ENCODE assay signal across 9 mouse cellular contexts in genomic region chr15:98167645-98168621, GRCm38 (mm10). TPM values are rescaled to one million over a fixed set of nuclear protein-coding genes. Genes with fewer than 3 reads are reported as not detected.
DNase-seq lines count a peak whose midpoint lies in the region; ATAC-seq lines count a peak whose summit lies in the region.
"Had no signal": no experiment of that assay in that cellular context is flagged by ENCODE, and none has a peak within 500 bp of the region (broad histone marks: within the 10 kb centered on the region; RNA-seq: fewer than 3 reads in every experiment).

No protein-coding gene starts in this region.

- H3K4me1 ChIP-seq in intestine, embryonic 14.5 days (replicated peaks; ENCODE audit: control insufficient read depth, insufficient read depth, low read length): no peaks in the 10 kb centered on the region; the same call in 1 of the 2 replicates

- H3K9ac ChIP-seq in intestine, embryonic 14.5 days (ENCODE audit: low read length): no peak overlapping the region

- H3K4me2 ChIP-seq in intestine, embryonic 14.5 days (ENCODE audit: low read length): peak overlapping the region; percentile 49

- peak; percentile 83 for DNase-seq in WW6 (ENCODE audit: low read depth, low spot score)
- DNase-seq in cerebellum, postnatal 14 days: peak; percentile 89 to 93
- DNase-seq in frontal cortex, postnatal 36 days (ENCODE audit: low spot score in 2 of 2): peak; percentile 87 to 93
- peak; percentile 77 for DNase-seq in intestine, embryonic 14.5 days (ENCODE audit: low spot score)
- peak; percentile 87 to 93 for DNase-seq in left cerebral cortex, adult 9 months (ENCODE audit: low spot score in 2 of 2)
- DNase-seq in right cerebral cortex, postnatal 36 days (ENCODE audit: low spot score in 2 of 2): peak; percentile 87 to 90

- H3K27ac ChIP-seq in intestine, embryonic 14.5 days (ENCODE audit: low read depth): no peak overlapping the region

- WGBS in intestine, embryonic 14.5 days: 1% methylated on average over 69 of the region's 69 CpGs

- H3K36me3 ChIP-seq in intestine, embryonic 14.5 days (ENCODE audit: control insufficient read depth, insufficient read depth, low read length): no peaks in the 10 kb centered on the region

- peak; percentile 83 for ATAC-seq in intestine, embryonic 14.5 days (replicated peaks; ENCODE audit: low FRiP score, low TSS enrichment, low read depth)
- peak; percentile 7; the same call in 1 of the 2 replicates for ATAC-seq in megakaryocyte-erythroid progenitor cell, adult 5-6 weeks (replicated peaks; ENCODE audit: low FRiP score, low TSS enrichment, poor library complexity, severe bottlenecking)
- no peak for ATAC-seq in erythroblast, adult 5-6 weeks (replicated peaks; ENCODE audit: low FRiP score, poor library complexity, severe bottlenecking)

- peak overlapping the region; percentile 31 for H3K4me3 ChIP-seq in intestine, embryonic 14.5 days (ENCODE audit: low read depth, low read length)

- H3K27me3 ChIP-seq in intestine, embryonic 14.5 days (replicated peaks; ENCODE audit: control insufficient read depth, insufficient read depth, low read length): peaks cover 73% of the 10 kb centered on the region

- H3K9me3 ChIP-seq in intestine, embryonic 14.5 days (ENCODE audit: control insufficient read depth, low read length): no peaks in the 10 kb centered on the region

RNA-seq across cellular contexts. Expression of gene Ccdc184, which starts 1.0 kb away (rescaled TPM):
- polyA plus RNA-seq in intestine, embryonic 14.5 days (2014; fragmentation: Nextera tagmentation; extraction: Ambion mirVana): 1.6 and 2.0 TPM in 2 replicates
- not detected in 2 replicates for total RNA-seq in megakaryocyte-erythroid progenitor cell, adult 5-6 weeks (2014; fragmentation: Nextera tagmentation)
- total RNA-seq in megakaryocyte-erythroid progenitor cell, adult 5-6 weeks (2017): not detected in 2 replicates
- total RNA-seq in erythroblast, adult 5-6 weeks (2015; ENCODE audit: low replicate concordance): not detected in 2 replicates
- total RNA-seq in erythroblast, adult 5-6 weeks (2017; ENCODE audit: low replicate concordance): not detected in 2 replicates

RNA-seq across cellular contexts. Expression of gene Asb8, which starts 2.5 kb away (rescaled TPM):
- 47.7 and 50.3 TPM in 2 replicates for polyA plus RNA-seq in intestine, embryonic 14.5 days (2014; fragmentation: Nextera tagmentation; extraction: Ambion mirVana)
- total RNA-seq in megakaryocyte-erythroid progenitor cell, adult 5-6 weeks (2014; fragmentation: Nextera tagmentation): 21.0 and 25.6 TPM in 2 replicates
- total RNA-seq in megakaryocyte-erythroid progenitor cell, adult 5-6 weeks (2017): 14.8 and 16.4 TPM in 2 replicates
- total RNA-seq in erythroblast, adult 5-6 weeks (2015; ENCODE audit: low replicate concordance): 11.3 and 11.7 TPM in 2 replicates
- total RNA-seq in erythroblast, adult 5-6 weeks (2017; ENCODE audit: low replicate concordance): 7.7 and 11.2 TPM in 2 replicates

RNA-seq across cellular contexts. Expression of gene Olfr288, which starts 27.4 kb away (rescaled TPM):
- not detected in 2 replicates for polyA plus RNA-seq in intestine, embryonic 14.5 days (2014; fragmentation: Nextera tagmentation; extraction: Ambion mirVana)
- total RNA-seq in megakaryocyte-erythroid progenitor cell, adult 5-6 weeks (2014; fragmentation: Nextera tagmentation): not detected in 2 replicates
- not detected in 2 replicates for total RNA-seq in megakaryocyte-erythroid progenitor cell, adult 5-6 weeks (2017)
- not detected in 2 replicates for total RNA-seq in erythroblast, adult 5-6 weeks (2015; ENCODE audit: low replicate concordance)
- not detected in 2 replicates for total RNA-seq in erythroblast, adult 5-6 weeks (2017; ENCODE audit: low replicate concordance)
- polyA plus RNA-seq: liver, embryonic 16.5 days had no signal

RNA-seq across cellular contexts. Expression of gene Gm44579, which starts 52.8 kb away (rescaled TPM):
- not detected in 2 replicates for polyA plus RNA-seq in intestine, embryonic 14.5 days (2014; fragmentation: Nextera tagmentation; extraction: Ambion mirVana)
- total RNA-seq in megakaryocyte-erythroid progenitor cell, adult 5-6 weeks (2014; fragmentation: Nextera tagmentation): not detected in 2 replicates
- total RNA-seq in megakaryocyte-erythroid progenitor cell, adult 5-6 weeks (2017): not detected in 2 replicates
- not detected in 2 replicates for total RNA-seq in erythroblast, adult 5-6 weeks (2015; ENCODE audit: low replicate concordance)
- not detected in 2 replicates for total RNA-seq in erythroblast, adult 5-6 weeks (2017; ENCODE audit: low replicate concordance)
- polyA plus RNA-seq: liver, embryonic 16.5 days had no signal

RNA-seq across cellular contexts. Expression of gene Olfr287, which starts 52.9 kb away (rescaled TPM):
- not detected in 2 replicates for polyA plus RNA-seq in intestine, embryonic 14.5 days (2014; fragmentation: Nextera tagmentation; extraction: Ambion mirVana)
- total RNA-seq in megakaryocyte-erythroid progenitor cell, adult 5-6 weeks (2014; fragmentation: Nextera tagmentation): not detected in 2 replicates
- not detected in 2 replicates for total RNA-seq in megakaryocyte-erythroid progenitor cell, adult 5-6 weeks (2017)
- total RNA-seq in erythroblast, adult 5-6 weeks (2015; ENCODE audit: low replicate concordance): not detected in 2 replicates
- total RNA-seq in erythroblast, adult 5-6 weeks (2017; ENCODE audit: low replicate concordance): not detected in 2 replicates
- polyA plus RNA-seq: liver, embryonic 16.5 days had no signal
